Mouse (Mus musculus) limb, embryonic 11.5 days (tissue): ENCODE measurements at regions not wholly inside any gene's neighbourhood (a gene's known extent, or its start where the extent isn't known, plus 50 kb on each side); places are given as distances from the start of the nearest gene placed in this dataset.

Experiments used
- ATAC-seq: fragments of 200-750 bp; cut with Nextera tagmentation; 2 replicates; pipeline ENCODE4 v1.8.0; 2017; ENCODE audit warnings: low read depth; ENCODE audit not compliant: insufficient number of reproducible peaks, low FRiP score, low TSS enrichment
- DNase-seq: peaks from one replicate; pipeline ENCODE4 v3.0.0-alpha.2; 2015; ENCODE audit warnings: low spot score
- H3K27ac ChIP-seq: fragments of 300-500 bp; sonication (generic); replicated peaks from 2 replicates; pipeline ENCODE4 v1.5.1; 2014; ENCODE audit warnings: low read depth, mild to moderate bottlenecking, low read length
- H3K27me3 ChIP-seq: fragments of 300-500 bp; sonication (generic); 2 replicates; pipeline ENCODE4 v1.6.1; 2014; ENCODE audit warnings: mild to moderate bottlenecking, low read length, mixed read lengths; ENCODE audit not compliant: control insufficient read depth, insufficient read depth
- H3K36me3 ChIP-seq: fragments of 300-500 bp; sonication (generic); 2 replicates; pipeline ENCODE4 v1.6.1; 2014; ENCODE audit warnings: mild to moderate bottlenecking, low read length, moderate library complexity, mixed read lengths; ENCODE audit not compliant: control insufficient read depth, insufficient read depth
- H3K4me1 ChIP-seq: fragments of 300-500 bp; sonication (generic); 2 replicates; pipeline ENCODE4 v1.6.1; 2014; ENCODE audit warnings: low read length, mixed read lengths; ENCODE audit not compliant: control insufficient read depth, insufficient read depth
- H3K4me2 ChIP-seq: fragments of 300-500 bp; sonication (generic); 2 replicates; pipeline ENCODE4 v1.6.1; 2014; ENCODE audit warnings: low read depth, mild to moderate bottlenecking, moderate library complexity; ENCODE audit not compliant: severe bottlenecking
- H3K4me3 ChIP-seq: fragments of 300-500 bp; sonication (generic); 2 replicates; pipeline ENCODE4 v1.5.1; 2014; ENCODE audit warnings: low read depth, low read length
- H3K9ac ChIP-seq: fragments of 300-500 bp; sonication (generic); 2 replicates; pipeline ENCODE4 v1.6.1; 2014; ENCODE audit warnings: mild to moderate bottlenecking, low read length
- H3K9me3 ChIP-seq: fragments of 300-500 bp; sonication (generic); 2 replicates; pipeline ENCODE4 v1.6.1; 2016; ENCODE audit warnings: low read length; ENCODE audit not compliant: control insufficient read depth
- WGBS: fragments of 180-500 bp; shearing (Covaris S2); extraction: QIAGEN DNeasy Blood & Tissue Kit; methylation state at CpG from one replicate; pipeline ENCODE4 v1.1.7; 2014; 5-methylcytosine and 5-hydroxymethylcytosine counted together

DNA sequence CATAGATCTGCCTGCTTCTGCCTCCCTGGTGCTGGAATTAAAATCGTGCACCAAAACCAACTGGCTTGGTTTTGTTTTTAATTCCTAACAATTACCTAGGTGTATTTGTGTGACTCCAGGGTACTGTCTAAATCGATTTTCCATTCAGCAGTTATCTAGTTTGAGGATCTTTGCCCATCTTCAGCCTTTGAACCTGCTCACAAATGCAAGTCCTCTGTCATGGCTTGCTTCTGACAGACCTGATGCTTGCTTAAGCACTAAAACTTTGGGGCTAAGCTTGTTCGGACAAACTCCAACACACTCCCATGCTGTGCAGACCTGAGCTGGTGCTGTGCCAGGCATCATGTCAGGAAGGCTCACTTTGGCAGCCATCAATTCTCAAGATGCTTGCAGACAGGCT is 246.4 kb downstream of the Mtx2 start:
- Histone ChIP-seq H3K9me3 (no peaks in the 10 kb centered on the region), H3K27ac (no peak overlapping the region), H3K4me1 (no peaks in the 10 kb centered on the region), H3K9ac (no peak overlapping the region), H3K27me3 (no peaks in the 10 kb centered on the region), H3K4me3 (no peak overlapping the region), H3K4me2 (no peak overlapping the region), H3K36me3 (no peaks in the 10 kb centered on the region)
- ATAC-seq = no peak
- no peak for DNase-seq
- 70% methylated on average over 3 of the region's 3 CpGs for WGBS

DNA sequence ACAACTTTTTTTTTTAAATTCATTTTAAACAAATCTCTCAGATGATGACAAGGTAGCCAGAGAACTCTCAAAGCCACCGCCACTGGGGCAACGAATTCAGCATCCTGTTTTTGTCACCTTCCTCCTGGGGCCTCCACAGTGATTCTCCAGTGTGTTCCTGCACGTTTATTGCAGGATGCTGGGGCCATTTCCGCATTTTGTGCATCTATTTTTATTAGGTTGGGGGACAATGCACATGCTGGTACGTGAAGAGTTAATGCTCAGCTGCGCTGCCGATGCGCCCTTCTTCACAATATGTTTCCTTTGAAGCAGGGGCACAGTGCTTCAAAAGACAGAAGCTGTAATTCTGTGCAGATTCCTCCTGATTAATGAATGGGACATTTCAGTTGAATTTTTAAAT is 246.9 kb downstream of the Mtx2 start:
- no peaks in the 10 kb centered on the region for H3K9me3 ChIP-seq
- H3K4me1 ChIP-seq = no peaks in the 10 kb centered on the region
- ATAC-seq = no peak
- no peak overlapping the region for H3K4me3 ChIP-seq
- DNase-seq = no peak
- H3K27ac ChIP-seq = no peak overlapping the region
- 29% methylated on average over 8 of the region's 8 CpGs for WGBS
- H3K27me3 ChIP-seq = no peaks in the 10 kb centered on the region
- no peak overlapping the region for H3K9ac ChIP-seq
- H3K4me2 ChIP-seq = no peak overlapping the region
- H3K36me3 ChIP-seq = no peaks in the 10 kb centered on the region

- no peak for DNase-seq
Observed at GRCm38 (mm10) chr2:75073178-75073577, 247.6 kb downstream of the Mtx2 start.

GRCm38 (mm10) chr2:75087164-75087563 is 261.6 kb downstream of the Mtx2 start:
- peaks cover 20% of the 10 kb centered on the region for H3K4me1 ChIP-seq
- H3K4me2 ChIP-seq = no peak overlapping the region
- H3K36me3 ChIP-seq = no peaks in the 10 kb centered on the region
- no peak overlapping the region for H3K27ac ChIP-seq
- DNase-seq = no peak
- H3K4me3 ChIP-seq = no peak overlapping the region
- no peaks in the 10 kb centered on the region for H3K9me3 ChIP-seq
- no peak for ATAC-seq
- WGBS = 50% methylated on average over 12 of the region's 12 CpGs
- H3K9ac ChIP-seq = no peak overlapping the region
- H3K27me3 ChIP-seq = no peaks in the 10 kb centered on the region

More at GRCm38 (mm10) chr2:75073178-75073577, 247.6 kb downstream of the Mtx2 start:
- H3K27me3 ChIP-seq = no peaks in the 10 kb centered on the region
- no peaks in the 10 kb centered on the region for H3K4me1 ChIP-seq
- H3K36me3 ChIP-seq = no peaks in the 10 kb centered on the region
- no peak overlapping the region for H3K27ac ChIP-seq
- no peak overlapping the region for H3K4me3 ChIP-seq
- H3K9me3 ChIP-seq = no peaks in the 10 kb centered on the region
- H3K9ac ChIP-seq = no peak overlapping the region
- H3K4me2 ChIP-seq = no peak overlapping the region
- WGBS = 65% methylated on average over 9 of the region's 9 CpGs
- no peak for ATAC-seq

DNA sequence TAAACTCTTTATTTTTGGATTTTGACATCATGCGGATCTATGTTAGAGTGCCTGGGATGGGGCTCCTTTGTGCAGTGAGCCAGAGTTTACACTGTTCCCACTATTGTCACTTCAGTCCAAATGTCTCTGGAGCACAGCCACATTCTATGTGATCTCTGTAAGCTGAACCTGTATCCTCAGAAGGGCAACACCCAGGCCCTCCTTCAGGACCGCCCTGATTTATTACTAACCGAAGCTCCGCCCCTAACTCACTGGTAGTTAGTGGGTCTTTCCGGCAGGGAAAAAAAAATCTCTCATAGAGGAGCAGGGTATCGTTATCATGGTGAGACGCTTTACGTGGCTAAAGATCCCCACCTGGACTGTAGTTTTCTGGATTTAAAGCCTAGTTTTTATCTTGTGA is 263.6 kb downstream of the Mtx2 start:
- no peak overlapping the region for H3K4me2 ChIP-seq
- H3K36me3 ChIP-seq = no peaks in the 10 kb centered on the region
- 19% methylated on average over 8 of the region's 8 CpGs for WGBS
- H3K27ac ChIP-seq = no peak overlapping the region
- ATAC-seq (no peak), DNase-seq (peak; percentile 47)
- H3K9ac ChIP-seq = no peak overlapping the region
- peaks cover 20% of the 10 kb centered on the region for H3K4me1 ChIP-seq
- H3K4me3 ChIP-seq = no peak overlapping the region
- no peaks in the 10 kb centered on the region for H3K9me3 ChIP-seq
- no peaks in the 10 kb centered on the region for H3K27me3 ChIP-seq

DNA sequence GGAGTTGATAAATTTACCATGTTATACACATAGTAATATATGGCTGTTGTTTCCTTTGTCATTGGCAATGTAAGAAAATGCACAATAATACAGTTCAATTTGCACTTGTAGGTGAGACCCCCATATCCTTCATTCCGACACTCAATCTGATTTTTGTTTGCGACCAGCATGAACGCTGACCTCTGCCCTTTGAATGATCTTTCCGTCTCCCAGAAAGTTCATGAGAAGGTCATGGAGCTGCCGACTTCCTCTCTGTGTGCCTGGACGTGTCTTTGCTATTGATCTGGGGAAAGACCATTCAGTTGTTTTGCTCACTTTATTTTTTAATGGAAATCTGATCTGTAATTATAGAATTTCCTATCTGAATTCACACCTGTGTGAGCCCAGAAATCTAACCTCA is 264.0 kb downstream of the Mtx2 start:
- WGBS = 4% methylated on average over 6 of the region's 6 CpGs
- ATAC-seq = no peak
- no peak overlapping the region for H3K27ac ChIP-seq
- H3K27me3 ChIP-seq = no peaks in the 10 kb centered on the region
- peaks cover 20% of the 10 kb centered on the region for H3K4me1 ChIP-seq
- no peak overlapping the region for H3K9ac ChIP-seq
- no peaks in the 10 kb centered on the region for H3K9me3 ChIP-seq
- no peak overlapping the region for H3K4me2 ChIP-seq
- H3K36me3 ChIP-seq = no peaks in the 10 kb centered on the region
- no peak overlapping the region for H3K4me3 ChIP-seq
- DNase-seq = peak; percentile 41

DNA sequence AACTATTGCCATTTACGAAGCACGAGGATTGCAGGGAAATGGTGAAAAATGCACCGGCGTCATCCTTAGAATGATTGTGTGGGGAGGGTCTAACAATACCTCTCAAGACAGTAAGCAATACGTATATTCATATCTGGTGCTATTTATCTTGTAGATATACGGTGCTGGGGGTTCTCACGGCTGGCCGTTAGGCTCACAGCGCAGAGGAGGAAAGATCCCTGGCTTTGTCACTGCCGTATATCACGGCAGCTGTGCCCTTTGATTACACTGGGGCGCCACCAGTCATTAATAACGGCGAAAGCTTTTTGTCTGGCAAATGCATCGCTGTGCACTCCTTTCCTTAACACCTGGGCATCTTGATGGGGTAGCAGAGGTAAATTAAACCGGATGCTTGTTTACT is 264.8 kb downstream of the Mtx2 start:
- H3K27me3 ChIP-seq = no peaks in the 10 kb centered on the region
- DNase-seq (peak; percentile 38), ATAC-seq (no peak)
- H3K27ac ChIP-seq = no peak overlapping the region
- H3K4me3 ChIP-seq = no peak overlapping the region
- H3K36me3 ChIP-seq = no peaks in the 10 kb centered on the region
- peaks cover 20% of the 10 kb centered on the region for H3K4me1 ChIP-seq
- no peak overlapping the region; the same call in 1 of the 2 replicates for H3K4me2 ChIP-seq
- no peaks in the 10 kb centered on the region for H3K9me3 ChIP-seq
- WGBS = 9% methylated on average over 16 of the region's 16 CpGs
- no peak overlapping the region for H3K9ac ChIP-seq

DNA sequence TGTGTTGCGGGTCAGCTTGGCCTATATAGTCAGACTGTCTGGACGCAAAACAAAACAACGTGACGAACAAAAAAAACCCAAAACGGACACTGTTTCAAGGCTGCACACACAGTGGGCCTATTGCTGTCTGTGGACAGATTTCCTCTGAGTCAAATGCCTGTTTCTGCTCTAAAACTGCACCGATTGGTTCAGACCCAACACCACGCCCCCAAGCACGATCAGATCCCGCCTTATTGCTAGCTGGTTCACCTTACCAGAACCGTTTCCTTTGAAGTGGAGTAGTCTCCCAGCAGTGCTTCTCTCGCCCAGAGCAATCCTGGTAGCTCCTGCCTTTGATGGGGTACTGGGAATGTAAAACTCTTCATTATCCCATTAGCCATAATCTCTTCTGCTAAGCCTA is 275.9 kb downstream of the Mtx2 start:
- ATAC-seq (peak; percentile 47; the same call in 1 of the 2 replicates), DNase-seq (peak; percentile 75)
- H3K27ac ChIP-seq = no peak overlapping the region
- H3K4me1 ChIP-seq = peaks cover 6% of the 10 kb centered on the region; the same call in 1 of the 2 replicates
- no peaks in the 10 kb centered on the region for H3K36me3 ChIP-seq
- no peak overlapping the region for H3K4me2 ChIP-seq
- H3K4me3 ChIP-seq = no peak overlapping the region
- no peaks in the 10 kb centered on the region for H3K27me3 ChIP-seq
- WGBS = 20% methylated on average over 11 of the region's 11 CpGs
- H3K9ac ChIP-seq = no peak overlapping the region
- H3K9me3 ChIP-seq = no peaks in the 10 kb centered on the region

- Histone ChIP-seq H3K4me3 (no peak overlapping the region), H3K27me3 (no peaks in the 10 kb centered on the region), H3K4me2 (no peak overlapping the region), H3K9me3 (no peaks in the 10 kb centered on the region), H3K27ac (no peak overlapping the region), H3K4me1 (no peaks in the 10 kb centered on the region), H3K36me3 (no peaks in the 10 kb centered on the region), H3K9ac (no peak overlapping the region)
- WGBS = 73% methylated on average over 9 of the region's 9 CpGs
- no peak for ATAC-seq
- no peak for DNase-seq
Observed at GRCm38 (mm10) chr2:75112751-75113150, 287.1 kb downstream of the Mtx2 start.
